Mouse (Mus musculus): Measurements from ENCODE around the gene Dpp6.

Gene Dpp6

GRCm38 (mm10) chr5:27274781-27275395, 457.9 kb downstream of the Dpp6 start:
- DNase-seq (ENCODE audit: inconsistent age in 2 of 2, low spot score in 1 of 2): no peak

DNA sequence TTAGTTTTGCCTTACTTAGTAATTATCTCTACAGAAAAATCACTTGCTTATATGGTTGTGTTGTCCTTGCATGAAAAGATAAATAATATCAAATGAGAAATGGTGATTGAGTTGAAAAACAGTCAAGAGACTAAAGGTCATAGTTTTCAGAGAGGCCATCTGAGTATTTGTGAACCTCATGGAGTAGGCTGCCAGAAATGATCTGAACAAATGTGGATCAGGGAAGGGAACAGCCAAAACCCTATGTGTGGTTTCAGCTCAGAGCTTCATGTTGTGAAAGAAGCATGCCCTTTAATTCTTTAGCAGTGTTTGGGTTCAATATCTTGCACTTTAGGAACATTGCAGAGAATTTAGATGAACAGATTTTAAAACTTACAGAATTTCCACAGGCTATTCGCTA, 458.9 kb downstream of the Dpp6 start:
- DNase-seq (ENCODE audit: inconsistent age in 2 of 2, low spot score in 1 of 2): no peak

DNA sequence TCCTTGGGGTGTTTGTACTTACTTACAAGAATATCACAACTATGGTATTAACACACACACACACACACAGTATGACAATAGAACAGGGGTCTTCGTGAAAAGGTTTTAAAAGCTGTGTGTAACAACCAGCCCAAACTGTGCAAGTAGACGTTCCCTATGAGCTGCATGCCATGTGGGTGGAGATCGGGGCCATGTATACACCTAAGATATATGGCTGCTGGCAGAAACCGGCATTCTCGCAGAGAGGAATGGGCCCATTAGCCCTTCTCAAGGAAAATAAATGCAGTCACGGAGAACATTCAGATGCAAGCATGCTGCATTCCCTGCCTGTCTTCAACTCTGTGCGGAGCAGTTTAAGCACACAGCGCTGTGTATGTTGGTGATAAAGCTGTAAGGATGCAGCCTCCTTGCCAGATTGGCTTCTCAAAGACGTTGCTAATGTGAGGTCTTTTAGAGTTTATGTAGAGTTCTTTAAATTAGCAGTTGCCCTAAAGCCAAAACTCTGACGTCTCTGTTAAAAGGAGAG, 461.2 kb downstream of the Dpp6 start:
- DNase-seq (ENCODE audit: inconsistent age in 2 of 2, low spot score in 1 of 2): no peak

- DNase-seq (ENCODE audit: inconsistent age in 2 of 2, low spot score in 1 of 2): no peak
Observed at GRCm38 (mm10) chr5:27286876-27287275, 469.9 kb downstream of the Dpp6 start.

DNA sequence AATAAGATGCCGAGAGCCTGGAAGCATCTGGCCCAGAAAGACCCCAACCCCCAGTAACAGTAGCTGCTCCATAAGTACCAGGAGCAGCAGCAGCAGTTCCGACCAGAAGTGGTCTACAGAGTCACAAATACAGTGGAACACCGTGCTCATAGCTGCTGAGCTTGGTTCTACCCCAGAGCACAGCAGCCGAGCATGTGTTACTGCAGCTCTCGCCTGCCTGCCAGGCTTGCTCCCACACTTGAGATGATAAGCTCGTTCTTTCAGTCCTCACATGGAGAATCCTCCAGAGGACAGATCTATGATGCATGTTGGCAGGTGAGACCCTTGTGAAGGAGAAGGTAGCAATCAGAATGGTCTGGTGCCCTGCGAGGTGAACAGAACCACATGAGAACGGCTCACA, 474.4 kb downstream of the Dpp6 start:
- no peak for DNase-seq (ENCODE audit: inconsistent age in 2 of 2, low spot score in 1 of 2)

GRCm38 (mm10) chr5:27292236-27292635, 475.2 kb downstream of the Dpp6 start:
- no peak for DNase-seq (ENCODE audit: inconsistent age in 2 of 2, low spot score in 1 of 2)

DNA sequence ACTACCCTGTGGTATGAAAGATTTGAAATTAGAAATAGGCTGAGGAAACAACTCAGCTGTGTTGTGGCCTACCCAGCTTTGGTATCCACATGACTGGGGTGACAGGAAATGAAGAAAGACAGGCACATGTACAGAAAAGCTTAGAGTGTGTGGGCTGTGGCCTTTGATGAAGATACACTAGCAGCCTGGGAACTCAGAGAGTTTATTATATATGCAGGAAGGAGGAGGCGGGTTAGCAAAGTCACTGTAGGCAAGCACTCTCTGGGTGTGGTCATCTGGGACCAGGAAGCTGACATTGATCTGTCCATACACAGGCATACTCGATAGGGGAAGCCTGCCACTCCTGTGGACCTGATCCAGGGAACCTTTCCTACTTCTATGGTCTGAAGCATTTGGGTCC, 487.1 kb downstream of the Dpp6 start:
- DNase-seq (ENCODE audit: inconsistent age in 2 of 2, low spot score in 1 of 2): no peak

DNA sequence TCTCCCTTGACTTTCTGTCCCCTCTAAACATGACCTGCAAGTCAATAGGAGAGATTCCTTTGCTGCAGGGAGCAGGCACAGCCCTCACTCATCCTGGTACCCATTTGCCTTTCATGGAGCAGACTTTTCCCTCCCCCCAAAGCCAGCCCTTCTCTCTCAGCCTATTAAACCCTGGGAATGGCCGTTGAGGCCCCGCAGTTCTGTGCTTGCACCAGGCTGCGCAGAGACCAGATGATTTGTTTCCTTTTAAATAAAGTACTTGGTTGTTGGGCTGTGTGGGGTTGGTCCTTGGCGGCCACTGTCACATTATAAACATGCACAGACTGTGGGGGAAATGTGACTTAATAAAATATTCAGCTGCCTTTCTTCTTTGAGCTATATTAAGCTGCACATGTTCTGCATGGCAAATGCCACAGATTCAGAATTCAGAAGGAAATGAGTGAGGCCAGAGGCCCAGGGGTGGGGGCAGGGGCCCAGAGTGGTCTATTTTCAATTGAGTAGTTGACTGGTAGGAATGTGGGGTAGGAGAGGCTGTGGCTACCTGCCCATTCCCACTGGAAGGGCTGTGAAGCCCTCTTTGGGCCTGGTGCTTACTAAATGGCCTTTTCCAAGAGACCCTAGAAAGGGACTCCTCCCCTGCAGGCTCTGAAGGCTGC, 489.6 kb downstream of the Dpp6 start:
- DNase-seq (ENCODE audit: inconsistent age in 2 of 2, low spot score in 1 of 2): no peak

GRCm38 (mm10) chr5:27310217-27310616, 493.2 kb downstream of the Dpp6 start:
- no peak for DNase-seq (ENCODE audit: inconsistent age in 2 of 2, low spot score in 1 of 2)

- DNase-seq (ENCODE audit: inconsistent age in 2 of 2, low spot score in 1 of 2): peak in 1 of 2 experiments; percentile 35
Observed at GRCm38 (mm10) chr5:27316674-27317073, 499.7 kb downstream of the Dpp6 start.

GRCm38 (mm10) chr5:27317264-27317663, 500.3 kb downstream of the Dpp6 start:
- no peak for DNase-seq (ENCODE audit: inconsistent age in 2 of 2, low spot score in 1 of 2)

DNA sequence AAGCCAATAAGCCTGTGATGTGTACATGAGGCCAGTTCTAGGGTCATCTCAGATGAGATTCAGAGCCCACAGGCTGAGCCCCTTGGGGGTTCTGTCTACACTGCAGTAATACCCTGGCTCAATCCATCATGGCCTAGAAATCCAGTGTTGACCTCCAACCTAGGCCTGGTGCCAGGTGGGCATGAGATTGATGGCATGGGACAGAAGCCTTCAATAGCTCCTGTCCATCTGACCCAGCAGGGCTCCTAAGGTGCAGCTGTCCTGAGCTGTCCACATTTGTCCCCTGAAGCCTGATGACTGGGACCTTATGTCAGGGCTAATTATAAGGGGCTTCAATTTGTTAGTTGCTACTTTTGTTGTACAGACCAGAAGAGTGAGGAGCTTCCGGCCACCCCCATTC, 500.8 kb downstream of the Dpp6 start:
- DNase-seq (ENCODE audit: inconsistent age in 2 of 2, low spot score in 1 of 2): no peak

- no peak for DNase-seq (ENCODE audit: inconsistent age in 2 of 2, low spot score in 1 of 2)
Observed at GRCm38 (mm10) chr5:27319731-27320130, 502.7 kb downstream of the Dpp6 start.

- DNase-seq (ENCODE audit: inconsistent age in 2 of 2, low spot score in 1 of 2): no peak
Observed at GRCm38 (mm10) chr5:27322895-27323792, 506.1 kb downstream of the Dpp6 start.

GRCm38 (mm10) chr5:27324346-27324928, 507.4 kb downstream of the Dpp6 start:
- no peak for DNase-seq (ENCODE audit: inconsistent age in 2 of 2, low spot score in 1 of 2)

DNA sequence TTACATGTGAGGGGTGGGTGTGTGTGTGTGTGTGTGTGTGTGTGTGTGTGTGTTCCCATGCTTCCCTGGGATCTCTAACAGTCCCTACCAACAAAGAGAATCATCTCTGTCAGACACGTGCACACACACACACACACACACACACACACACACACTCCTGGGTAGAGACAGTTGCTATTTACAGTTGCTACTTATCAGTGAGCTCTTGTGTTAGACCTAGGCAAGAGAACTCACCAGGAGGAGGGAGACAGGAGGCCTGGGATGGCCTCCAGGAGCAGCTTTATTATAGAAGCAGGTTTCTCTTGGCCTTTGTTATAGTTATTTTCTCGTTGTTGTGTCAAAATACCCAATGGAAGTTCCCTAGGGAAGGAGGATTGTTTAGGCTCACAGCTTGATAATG, 519.7 kb downstream of the Dpp6 start:
- no peak for DNase-seq (ENCODE audit: inconsistent age in 2 of 2, low spot score in 1 of 2)

GRCm38 (mm10) chr5:27339196-27340030, 522.4 kb downstream of the Dpp6 start:
- peak in 1 of 2 experiments; percentile 64 for DNase-seq (ENCODE audit: inconsistent age in 2 of 2, low spot score in 1 of 2)

GRCm38 (mm10) chr5:27342276-27342675, 525.3 kb downstream of the Dpp6 start:
- peak; percentile 54 to 86 for DNase-seq (ENCODE audit: inconsistent age in 2 of 2, low spot score in 1 of 2)

- peak in 1 of 2 experiments; percentile 35 for DNase-seq (ENCODE audit: inconsistent age in 2 of 2, low spot score in 1 of 2)
Observed at GRCm38 (mm10) chr5:27343626-27344025, 526.6 kb downstream of the Dpp6 start.
